Mouse (Mus musculus) cortical plate, adult 2 months (tissue): ENCODE measurements around the gene Gm28048. TPM values are rescaled to one million over a fixed set of nuclear protein-coding genes. Genes with fewer than 3 reads are reported as not detected.

ENCODE experiments used
- H3K27ac ChIP-seq: fragments of 200-500 bp; 2 replicates; pipeline ENCODE4 v1.5.1; 2012; ENCODE audit warnings: low read length, control low read depth, inconsistent platforms; ENCODE audit not compliant: insufficient read depth
- H3K4me1 ChIP-seq: fragments of 200-500 bp; 2 replicates; pipeline ENCODE4 v1.6.1; 2011; ENCODE audit warnings: low read length; ENCODE audit not compliant: control insufficient read depth, insufficient read depth
- H3K4me3 ChIP-seq: fragments of 200-500 bp; 2 replicates; pipeline ENCODE4 v1.5.1; 2011; ENCODE audit warnings: mild to moderate bottlenecking, low read length, control low read depth; ENCODE audit not compliant: insufficient read depth
- CTCF ChIP-seq: fragments of 200-500 bp; IDR thresholded peaks from 2 replicates; pipeline ENCODE4 v1.5.1; 2011; ENCODE audit warnings: mild to moderate bottlenecking, control low read depth, low read length; ENCODE audit not compliant: insufficient read depth; ENCODE audit errors: extremely low read depth
- POLR2A ChIP-seq: fragments of 200-500 bp; IDR thresholded peaks from 2 replicates; pipeline ENCODE4 v1.6.1; 2011; ENCODE audit warnings: mild to moderate bottlenecking, low read length, control low read depth; ENCODE audit not compliant: insufficient read depth; ENCODE audit errors: extremely low read depth
- polyA plus RNA-seq: library from polyadenylated mRNA; depleted of rRNA; stranded (reverse); fragments of >200 nt; gene quantifications from 2 replicates; pipeline ENCODE4 v1.2.3, GENCODE M21; 2012

The Gm28048 gene
- polyA plus RNA-seq, 1 experiment, result 7.3 TPM

GRCm38 (mm10) chr11:22900041-22900440 is 81.8 kb downstream of the Gm28048 start:
- H3K27ac ChIP-seq, result no peak overlapping the region
- H3K4me1 ChIP-seq, result no peaks in the 10 kb centered on the region
- no peak for TF ChIP-seq POLR2A
- no peak for TF ChIP-seq CTCF
- no peak overlapping the region for H3K4me3 ChIP-seq

DNA sequence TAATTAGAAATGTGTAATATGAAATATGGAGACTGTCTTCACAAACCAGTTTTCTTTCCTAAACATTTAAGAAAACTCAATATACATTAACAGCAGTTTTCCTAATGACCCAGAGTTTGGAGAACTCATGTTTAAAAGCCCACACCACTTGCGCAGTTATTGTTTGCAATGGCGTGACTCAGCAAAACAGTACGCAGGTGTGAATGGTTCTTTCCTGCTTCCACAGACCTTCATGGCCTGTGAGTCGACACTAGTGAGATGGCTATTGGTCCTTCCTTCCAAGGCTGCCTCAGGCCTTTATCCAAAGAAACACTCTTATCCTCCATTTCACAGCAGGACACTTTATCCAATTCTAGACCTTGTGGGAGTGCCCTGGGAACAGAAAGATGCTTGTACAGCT is 84.2 kb downstream of the Gm28048 start:
- Histone ChIP-seq H3K4me3 (no peak overlapping the region), H3K27ac (no peak overlapping the region), H3K4me1 (no peaks in the 10 kb centered on the region)
- no peak for TF ChIP-seq POLR2A
- no peak for TF ChIP-seq CTCF

DNA sequence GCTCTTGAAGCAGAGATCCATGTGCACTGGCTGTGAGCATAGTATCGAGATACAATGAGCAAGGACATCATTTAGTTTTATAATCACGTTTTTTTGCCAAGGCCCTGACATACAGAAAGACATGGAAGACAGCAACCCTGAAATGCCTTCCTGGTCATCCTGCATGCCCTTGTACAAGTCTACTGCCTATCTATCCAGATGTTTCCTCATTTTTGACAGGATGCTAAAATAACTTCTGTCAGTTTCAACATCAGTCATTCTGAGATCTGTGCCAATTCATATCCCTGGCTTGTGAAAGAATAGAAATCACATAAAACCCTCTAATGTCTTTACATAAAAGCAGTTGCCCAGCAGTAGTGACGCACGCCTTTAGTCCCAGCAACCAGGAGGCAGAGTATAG is 84.8 kb downstream of the Gm28048 start:
- TF ChIP-seq POLR2A, result no peak
- no peak for TF ChIP-seq CTCF
- H3K4me3 ChIP-seq, result no peak overlapping the region
- no peak overlapping the region for H3K27ac ChIP-seq
- no peaks in the 10 kb centered on the region for H3K4me1 ChIP-seq

DNA sequence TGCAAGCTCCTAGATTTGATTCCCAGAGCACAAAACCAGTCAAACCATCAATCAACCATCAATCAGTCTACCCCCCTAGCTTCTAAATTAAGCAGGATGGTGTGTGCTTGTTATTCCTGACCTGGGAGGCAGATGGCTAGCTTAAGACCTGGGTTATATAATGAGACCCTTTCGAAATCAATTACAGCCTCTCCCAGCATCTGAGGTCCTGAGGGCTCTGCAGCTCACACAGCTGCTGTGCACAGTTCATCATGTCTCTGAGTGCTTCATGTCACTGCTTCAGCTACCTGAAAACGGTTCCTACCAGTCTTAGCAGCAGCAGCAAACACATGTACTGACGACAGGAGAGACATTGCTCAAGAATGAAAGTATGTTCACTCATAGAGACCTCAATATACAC is 88.8 kb downstream of the Gm28048 start:
- no peak overlapping the region for H3K27ac ChIP-seq
- H3K4me3 ChIP-seq, result no peak overlapping the region
- no peak for TF ChIP-seq CTCF
- TF ChIP-seq POLR2A, result no peak
- no peaks in the 10 kb centered on the region for H3K4me1 ChIP-seq

DNA sequence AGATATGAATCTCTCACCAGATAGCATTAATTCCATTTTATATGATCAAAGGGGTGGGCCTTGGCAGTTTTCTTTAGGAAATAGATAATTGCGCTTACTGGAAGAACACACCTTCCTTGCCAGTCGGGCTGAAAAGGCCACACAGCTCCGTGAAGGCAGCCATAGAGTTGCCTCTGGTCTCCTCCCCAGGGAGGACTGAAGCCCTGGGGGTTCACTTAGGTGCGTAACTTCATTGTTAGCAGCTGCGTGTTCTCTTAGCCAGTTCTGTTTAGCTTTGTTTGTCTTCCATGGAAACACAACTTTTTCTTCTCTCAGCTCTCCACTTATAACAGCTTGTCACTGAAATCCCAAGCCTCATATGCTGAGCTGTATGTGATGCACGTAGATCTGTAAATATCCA is 89.4 kb downstream of the Gm28048 start:
- TF ChIP-seq POLR2A (no peak), CTCF (no peak)
- Histone ChIP-seq H3K4me1 (no peaks in the 10 kb centered on the region), H3K27ac (no peak overlapping the region), H3K4me3 (no peak overlapping the region)

GRCm38 (mm10) chr11:22891876-22892275 is 90.0 kb downstream of the Gm28048 start:
- Histone ChIP-seq H3K27ac (no peak overlapping the region), H3K4me3 (no peak overlapping the region), H3K4me1 (no peaks in the 10 kb centered on the region)
- TF ChIP-seq POLR2A, result no peak
- TF ChIP-seq CTCF, result no peak

DNA sequence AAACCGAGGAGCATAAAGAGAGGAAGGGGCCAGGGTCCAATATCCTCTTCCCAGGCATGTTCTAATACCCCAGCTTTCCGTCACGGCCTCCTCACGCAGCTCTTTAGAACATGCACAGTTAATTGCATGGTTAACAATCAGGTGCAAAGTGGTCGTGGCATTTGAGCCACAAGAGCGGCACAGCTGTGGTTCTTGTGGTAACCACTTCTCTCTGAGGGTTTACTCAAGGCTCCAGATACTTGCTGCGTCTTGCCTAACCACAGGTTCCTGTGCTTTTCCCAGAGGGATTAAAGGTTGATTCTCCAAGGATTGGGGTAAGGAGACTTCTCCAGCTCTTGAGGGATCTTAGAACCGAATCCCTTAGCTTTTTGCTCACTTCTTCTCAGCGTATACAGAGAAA is 90.6 kb downstream of the Gm28048 start:
- no peak overlapping the region for H3K4me3 ChIP-seq
- no peak overlapping the region for H3K27ac ChIP-seq
- TF ChIP-seq POLR2A, result no peak

DNA sequence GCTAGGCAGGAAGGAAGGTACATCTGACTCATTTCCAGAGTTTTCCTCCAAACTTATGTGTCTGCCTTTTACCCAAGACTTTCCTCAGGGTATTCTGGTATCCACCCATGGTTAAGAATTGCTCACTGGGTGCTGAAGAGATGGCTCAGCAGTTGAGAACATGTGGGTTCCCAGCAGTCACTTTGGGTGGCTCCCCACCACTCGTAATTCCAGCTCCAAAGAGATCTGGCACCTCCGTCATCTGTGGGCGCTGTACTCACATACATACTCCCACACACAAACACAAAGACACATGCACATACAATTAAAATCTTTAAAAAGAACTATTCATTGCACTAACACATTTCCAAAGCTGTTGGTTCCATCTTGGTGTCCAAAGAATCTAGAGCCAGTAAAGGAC is 92.7 kb downstream of the Gm28048 start:
- H3K4me1 ChIP-seq, result no peaks in the 10 kb centered on the region
- no peak for TF ChIP-seq POLR2A
- TF ChIP-seq CTCF, result no peak
- H3K4me3 ChIP-seq, result no peak overlapping the region
- H3K27ac ChIP-seq, result no peak overlapping the region

More for the DNA sequence above, 90.6 kb downstream of the Gm28048 start:
- no peaks in the 10 kb centered on the region for H3K4me1 ChIP-seq

DNA sequence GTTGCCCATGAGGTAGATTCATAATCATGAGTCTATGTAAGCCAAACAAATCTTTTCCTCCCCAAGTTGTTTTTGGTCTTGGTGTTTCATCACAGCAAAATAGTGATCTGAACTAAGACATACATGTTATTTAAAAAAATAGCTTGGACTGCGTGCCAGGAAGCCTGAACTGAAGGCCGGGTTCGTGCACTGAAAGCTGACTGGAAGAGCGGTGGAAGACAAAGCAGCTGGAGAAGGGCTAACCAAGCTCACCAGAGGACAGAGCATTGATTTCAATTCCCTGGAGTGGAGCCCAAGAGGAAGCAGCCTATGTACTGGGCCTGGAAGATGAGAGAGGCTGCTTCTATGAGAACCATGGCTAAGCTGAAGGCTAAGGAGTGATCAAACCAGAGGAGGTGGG is 94.9 kb downstream of the Gm28048 start:
- no peak overlapping the region for H3K4me3 ChIP-seq
- no peak overlapping the region for H3K27ac ChIP-seq
- no peak for TF ChIP-seq POLR2A
- no peak for TF ChIP-seq CTCF
- H3K4me1 ChIP-seq, result no peaks in the 10 kb centered on the region

DNA sequence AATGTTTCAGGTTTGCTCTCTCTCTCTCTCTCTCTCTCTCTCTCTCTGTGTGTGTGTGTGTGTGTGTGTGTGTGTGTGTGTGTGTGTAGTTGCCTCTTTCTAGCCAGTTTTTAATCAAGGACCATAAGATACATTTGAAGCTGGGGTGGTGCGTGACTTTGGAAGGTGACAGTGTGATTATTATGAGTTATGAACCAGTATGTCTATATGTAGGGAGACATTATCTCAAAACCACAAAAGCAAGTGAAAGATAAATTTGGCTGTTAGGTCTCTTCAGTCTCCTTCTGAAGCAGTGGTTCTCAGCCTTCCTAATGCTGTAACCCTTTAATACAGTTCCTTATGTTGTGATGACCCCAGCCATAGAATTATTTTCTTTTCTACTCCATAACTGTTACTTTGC is 96.5 kb downstream of the Gm28048 start:
- no peaks in the 10 kb centered on the region for H3K4me1 ChIP-seq
- TF ChIP-seq CTCF (no peak), POLR2A (no peak)

GRCm38 (mm10) chr11:22883676-22884075 is 98.2 kb downstream of the Gm28048 start:
- Histone ChIP-seq H3K27ac (no peak overlapping the region), H3K4me1 (no peaks in the 10 kb centered on the region), H3K4me3 (no peak overlapping the region)
- no peak for TF ChIP-seq POLR2A

More for the DNA sequence above, 96.5 kb downstream of the Gm28048 start:
- no peak overlapping the region for H3K27ac ChIP-seq
- no peak overlapping the region for H3K4me3 ChIP-seq
